Mouse (Mus musculus): ENCODE measurements at regions not wholly inside any gene's neighbourhood (a gene's known extent, or its start where the extent isn't known, plus 50 kb on each side); places are given as distances from the start of the nearest gene placed in this dataset.
A peak's percentile ranks its signal among the peaks of the same experiment; 100 is the strongest.

- H3K4me1 ChIP-seq (replicated peaks; ENCODE audit: control insufficient read depth, insufficient read depth, low read length): peaks cover 3% of the 10 kb centered on the region; the same call in 1 of the 2 replicates
- H3K27me3 ChIP-seq (ENCODE audit: control insufficient read depth, insufficient read depth, low read length): no peaks in the 10 kb centered on the region
- H3K4me3 ChIP-seq (ENCODE audit: low read depth, low read length): no peak overlapping the region
- H3K4me2 ChIP-seq (ENCODE audit: low read depth, low read length, severe bottlenecking): no peak overlapping the region
- no peak overlapping the region for H3K27ac ChIP-seq (ENCODE audit: low read depth, low read length)
- DNase-seq (ENCODE audit: low spot score) (no peak), ATAC-seq (replicated peaks; ENCODE audit: low FRiP score) (0 out of 2 replicates have a peak, but pooled peaks have one; percentile 39)
- WGBS: 50% methylated on average over 6 of the region's 6 CpGs
- no peaks in the 10 kb centered on the region for H3K9me3 ChIP-seq (ENCODE audit: control insufficient read depth, low read length)
- H3K9ac ChIP-seq (ENCODE audit: low read length): no peak overlapping the region
- H3K36me3 ChIP-seq (ENCODE audit: control insufficient read depth, insufficient read depth, low read length): no peaks in the 10 kb centered on the region
Observed at GRCm38 (mm10) chr11:64764056-64764455, 214.8 kb upstream of the Elac2 start.

- WGBS: 87% methylated on average over 5 of the region's 5 CpGs
- Histone ChIP-seq H3K4me2 (ENCODE audit: low read depth, low read length, severe bottlenecking) (no peak overlapping the region), H3K9me3 (ENCODE audit: control insufficient read depth, low read length) (no peaks in the 10 kb centered on the region), H3K36me3 (ENCODE audit: control insufficient read depth, insufficient read depth, low read length) (no peaks in the 10 kb centered on the region), H3K4me1 (replicated peaks; ENCODE audit: control insufficient read depth, insufficient read depth, low read length) (no peaks in the 10 kb centered on the region), H3K27me3 (ENCODE audit: control insufficient read depth, insufficient read depth, low read length) (no peaks in the 10 kb centered on the region), H3K27ac (ENCODE audit: low read depth, low read length) (no peak overlapping the region), H3K9ac (ENCODE audit: low read length) (no peak overlapping the region), H3K4me3 (ENCODE audit: low read depth, low read length) (no peak overlapping the region)
- no peak for ATAC-seq (replicated peaks; ENCODE audit: low FRiP score)
- DNase-seq (ENCODE audit: low spot score): no peak
Observed at GRCm38 (mm10) chr11:64776691-64777090, 202.1 kb upstream of the Elac2 start.

DNA sequence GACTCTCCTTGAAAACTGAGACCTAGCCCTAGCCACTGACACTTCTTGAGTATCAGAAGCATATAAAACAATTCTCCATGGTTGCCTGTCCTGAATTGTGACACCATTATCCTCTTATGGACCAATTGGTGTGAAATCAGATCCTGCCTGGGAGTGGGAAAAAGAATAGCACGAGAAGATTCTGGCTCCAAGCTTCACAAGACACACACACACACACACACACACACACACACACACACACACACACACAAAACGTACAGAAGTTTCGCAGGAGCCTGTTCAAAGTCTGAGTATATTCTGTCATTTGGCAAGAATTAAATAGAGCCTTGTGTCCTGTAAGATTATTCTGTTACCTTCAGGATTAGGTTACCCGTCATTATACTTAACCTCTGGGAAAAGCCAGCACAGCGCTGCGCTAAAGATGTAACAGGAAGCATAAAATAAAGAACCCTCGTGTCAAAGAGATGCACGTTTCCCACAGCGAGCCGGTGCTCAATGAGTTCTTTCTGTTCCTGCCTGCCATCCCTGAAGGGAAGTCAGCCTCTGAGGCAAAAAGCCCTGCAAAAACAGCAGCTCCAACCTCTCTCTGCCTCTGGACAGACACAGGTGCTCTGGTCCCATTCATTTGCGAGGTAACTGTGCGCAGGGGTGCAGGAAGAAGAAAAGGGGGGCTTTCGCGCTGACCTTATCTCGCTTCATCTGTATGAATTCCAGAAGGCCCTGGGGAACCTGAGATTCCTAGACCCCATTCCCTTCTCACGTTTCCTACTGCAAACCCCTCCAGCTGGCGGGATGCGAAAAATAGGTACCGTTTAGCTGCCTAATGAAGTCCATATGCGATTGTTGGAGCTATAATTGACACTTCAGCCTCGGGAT, 178.4 kb upstream of the Elac2 start:
- H3K4me2 ChIP-seq (ENCODE audit: low read depth, low read length, severe bottlenecking): no peak overlapping the region
- H3K9ac ChIP-seq (ENCODE audit: low read length): no peak overlapping the region
- ATAC-seq (replicated peaks; ENCODE audit: low FRiP score) (no peak), DNase-seq (ENCODE audit: low spot score) (peak; percentile 52)
- H3K4me1 ChIP-seq (replicated peaks; ENCODE audit: control insufficient read depth, insufficient read depth, low read length): 0 out of 2 replicates have a peak, but pooled peaks cover 1% of the 10 kb centered on the region
- no peaks in the 10 kb centered on the region for H3K9me3 ChIP-seq (ENCODE audit: control insufficient read depth, low read length)
- no peak overlapping the region for H3K4me3 ChIP-seq (ENCODE audit: low read depth, low read length)
- H3K27ac ChIP-seq (ENCODE audit: low read depth, low read length): no peak overlapping the region
- WGBS: 67% methylated on average over 21 of the region's 21 CpGs
- H3K27me3 ChIP-seq (ENCODE audit: control insufficient read depth, insufficient read depth, low read length): no peaks in the 10 kb centered on the region
- no peaks in the 10 kb centered on the region for H3K36me3 ChIP-seq (ENCODE audit: control insufficient read depth, insufficient read depth, low read length)

- ATAC-seq (replicated peaks; ENCODE audit: low FRiP score): no peak
- H3K4me2 ChIP-seq (ENCODE audit: low read depth, low read length, severe bottlenecking): no peak overlapping the region
- WGBS: 69% methylated on average over 10 of the region's 10 CpGs
- H3K4me3 ChIP-seq (ENCODE audit: low read depth, low read length): no peak overlapping the region
- H3K27me3 ChIP-seq (ENCODE audit: control insufficient read depth, insufficient read depth, low read length): no peaks in the 10 kb centered on the region
- H3K9me3 ChIP-seq (ENCODE audit: control insufficient read depth, low read length): no peaks in the 10 kb centered on the region
- no peak for DNase-seq (ENCODE audit: low spot score)
- no peak overlapping the region for H3K9ac ChIP-seq (ENCODE audit: low read length)
- H3K4me1 ChIP-seq (replicated peaks; ENCODE audit: control insufficient read depth, insufficient read depth, low read length): 0 out of 2 replicates have a peak, but pooled peaks cover 1% of the 10 kb centered on the region
- H3K36me3 ChIP-seq (ENCODE audit: control insufficient read depth, insufficient read depth, low read length): no peaks in the 10 kb centered on the region
- H3K27ac ChIP-seq (ENCODE audit: low read depth, low read length): no peak overlapping the region
Observed at GRCm38 (mm10) chr11:64801351-64801750, 177.5 kb upstream of the Elac2 start.

- ATAC-seq (replicated peaks; ENCODE audit: low FRiP score) (no peak), DNase-seq (ENCODE audit: low spot score) (no peak)
- 72% methylated on average over 3 of the region's 3 CpGs for WGBS
- Histone ChIP-seq H3K4me2 (ENCODE audit: low read depth, low read length, severe bottlenecking) (no peak overlapping the region), H3K27ac (ENCODE audit: low read depth, low read length) (no peak overlapping the region), H3K4me3 (ENCODE audit: low read depth, low read length) (no peak overlapping the region), H3K27me3 (ENCODE audit: control insufficient read depth, insufficient read depth, low read length) (no peaks in the 10 kb centered on the region), H3K9ac (ENCODE audit: low read length) (no peak overlapping the region), H3K9me3 (ENCODE audit: control insufficient read depth, low read length) (no peaks in the 10 kb centered on the region), H3K4me1 (replicated peaks; ENCODE audit: control insufficient read depth, insufficient read depth, low read length) (no peaks in the 10 kb centered on the region), H3K36me3 (ENCODE audit: control insufficient read depth, insufficient read depth, low read length) (no peaks in the 10 kb centered on the region)
Observed at GRCm38 (mm10) chr11:64805567-64805966, 173.3 kb upstream of the Elac2 start.

GRCm38 (mm10) chr11:64812408-64812807, 166.4 kb upstream of the Elac2 start:
- 88% methylated on average over 6 of the region's 6 CpGs for WGBS
- ATAC-seq (replicated peaks; ENCODE audit: low FRiP score) (no peak), DNase-seq (ENCODE audit: low spot score) (no peak)
- Histone ChIP-seq H3K27me3 (ENCODE audit: control insufficient read depth, insufficient read depth, low read length) (no peaks in the 10 kb centered on the region), H3K9me3 (ENCODE audit: control insufficient read depth, low read length) (no peaks in the 10 kb centered on the region), H3K27ac (ENCODE audit: low read depth, low read length) (no peak overlapping the region), H3K9ac (ENCODE audit: low read length) (no peak overlapping the region), H3K4me3 (ENCODE audit: low read depth, low read length) (no peak overlapping the region), H3K4me1 (replicated peaks; ENCODE audit: control insufficient read depth, insufficient read depth, low read length) (no peaks in the 10 kb centered on the region; the same call in 1 of the 2 replicates), H3K36me3 (ENCODE audit: control insufficient read depth, insufficient read depth, low read length) (no peaks in the 10 kb centered on the region), H3K4me2 (ENCODE audit: low read depth, low read length, severe bottlenecking) (no peak overlapping the region)

DNA sequence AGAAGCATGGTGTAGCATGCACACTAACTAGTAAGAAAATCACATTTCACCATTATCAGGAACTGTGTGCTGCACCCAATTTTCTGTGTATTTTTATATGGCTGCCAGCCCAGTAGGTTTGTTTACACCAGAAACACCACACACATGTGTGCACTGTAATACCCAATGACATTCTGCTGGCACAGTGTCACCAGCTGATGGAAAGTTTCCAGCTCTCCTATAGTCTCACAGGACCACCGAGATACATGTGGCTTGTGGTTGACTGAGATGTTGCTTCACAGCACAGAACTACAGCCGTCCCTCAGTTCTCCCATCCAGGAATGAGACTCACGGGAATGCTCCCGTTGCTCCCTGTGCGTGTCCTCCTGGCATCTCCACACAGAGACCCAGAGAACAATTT, 149.4 kb upstream of the Elac2 start:
- DNase-seq (ENCODE audit: low spot score) (no peak), ATAC-seq (replicated peaks; ENCODE audit: low FRiP score) (no peak)
- 84% methylated on average over 5 of the region's 5 CpGs for WGBS
- Histone ChIP-seq H3K4me2 (ENCODE audit: low read depth, low read length, severe bottlenecking) (no peak overlapping the region), H3K27me3 (ENCODE audit: control insufficient read depth, insufficient read depth, low read length) (no peaks in the 10 kb centered on the region), H3K9ac (ENCODE audit: low read length) (no peak overlapping the region), H3K27ac (ENCODE audit: low read depth, low read length) (no peak overlapping the region), H3K9me3 (ENCODE audit: control insufficient read depth, low read length) (no peaks in the 10 kb centered on the region), H3K36me3 (ENCODE audit: control insufficient read depth, insufficient read depth, low read length) (no peaks in the 10 kb centered on the region), H3K4me1 (replicated peaks; ENCODE audit: control insufficient read depth, insufficient read depth, low read length) (peaks cover 2% of the 10 kb centered on the region; the same call in 1 of the 2 replicates), H3K4me3 (ENCODE audit: low read depth, low read length) (no peak overlapping the region)

DNA sequence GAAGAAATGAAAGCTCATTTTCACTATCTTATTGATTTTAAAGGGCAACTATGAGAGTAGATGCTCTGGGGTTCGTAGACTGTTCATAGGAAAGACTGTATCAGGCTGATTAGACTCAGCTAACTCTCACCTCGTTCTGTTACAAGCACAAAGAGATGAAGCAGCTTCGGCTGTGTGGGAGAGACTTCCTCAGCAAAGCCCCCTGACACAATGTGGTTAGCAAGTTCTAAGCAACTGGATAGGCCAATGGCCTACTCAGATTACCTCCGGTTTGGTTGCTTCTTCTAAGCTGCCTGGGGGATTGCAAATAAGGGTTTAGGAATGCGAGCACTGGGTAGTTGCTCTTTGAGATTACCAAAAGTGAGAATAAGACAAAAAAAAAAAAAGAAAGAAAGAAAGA, 146.4 kb upstream of the Elac2 start:
- Histone ChIP-seq H3K9me3 (ENCODE audit: control insufficient read depth, low read length) (no peaks in the 10 kb centered on the region), H3K9ac (ENCODE audit: low read length) (no peak overlapping the region), H3K4me1 (replicated peaks; ENCODE audit: control insufficient read depth, insufficient read depth, low read length) (peaks cover 2% of the 10 kb centered on the region; the same call in 1 of the 2 replicates), H3K27me3 (ENCODE audit: control insufficient read depth, insufficient read depth, low read length) (no peaks in the 10 kb centered on the region), H3K27ac (ENCODE audit: low read depth, low read length) (no peak overlapping the region), H3K4me2 (ENCODE audit: low read depth, low read length, severe bottlenecking) (no peak overlapping the region), H3K36me3 (ENCODE audit: control insufficient read depth, insufficient read depth, low read length) (no peaks in the 10 kb centered on the region), H3K4me3 (ENCODE audit: low read depth, low read length) (no peak overlapping the region)
- no peak for ATAC-seq (replicated peaks; ENCODE audit: low FRiP score)
- DNase-seq (ENCODE audit: low spot score): no peak
- WGBS: 54% methylated on average over 5 of the region's 5 CpGs

DNA sequence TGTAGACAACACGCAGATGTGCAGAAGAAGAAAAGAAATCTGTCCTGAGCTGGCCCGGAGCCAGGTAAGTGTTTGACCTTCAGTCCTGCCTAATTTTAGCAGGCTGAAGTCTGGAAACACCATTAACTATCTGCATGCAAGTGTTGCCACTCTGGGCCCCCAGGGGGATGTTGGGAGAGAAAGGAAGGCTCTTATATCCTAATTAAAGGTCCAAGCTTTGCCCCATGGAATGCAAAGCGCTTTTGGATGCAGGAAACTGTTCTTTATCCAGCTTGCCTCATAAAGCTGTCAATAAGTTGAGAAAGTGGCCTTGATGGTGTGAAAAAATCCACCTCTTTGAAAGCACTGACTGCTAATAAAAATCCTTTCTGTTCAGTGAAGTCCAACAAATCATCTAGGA, 145.1 kb upstream of the Elac2 start:
- DNase-seq (ENCODE audit: low spot score) (peak; percentile 55), ATAC-seq (replicated peaks; ENCODE audit: low FRiP score) (no peak)
- no peaks in the 10 kb centered on the region for H3K9me3 ChIP-seq (ENCODE audit: control insufficient read depth, low read length)
- peaks cover 2% of the 10 kb centered on the region; the same call in 1 of the 2 replicates for H3K4me1 ChIP-seq (replicated peaks; ENCODE audit: control insufficient read depth, insufficient read depth, low read length)
- 60% methylated on average over 3 of the region's 3 CpGs for WGBS
- H3K36me3 ChIP-seq (ENCODE audit: control insufficient read depth, insufficient read depth, low read length): no peaks in the 10 kb centered on the region
- H3K27ac ChIP-seq (ENCODE audit: low read depth, low read length): no peak overlapping the region
- H3K4me3 ChIP-seq (ENCODE audit: low read depth, low read length): no peak overlapping the region
- H3K27me3 ChIP-seq (ENCODE audit: control insufficient read depth, insufficient read depth, low read length): no peaks in the 10 kb centered on the region
- H3K4me2 ChIP-seq (ENCODE audit: low read depth, low read length, severe bottlenecking): no peak overlapping the region
- H3K9ac ChIP-seq (ENCODE audit: low read length): no peak overlapping the region

Measured in forebrain, embryonic 11.5 days (tissue).